Mouse (Mus musculus) large intestine, adult 2 months (tissue): ENCODE measurements around the gene Tmem11. TPM values are rescaled to one million over a fixed set of nuclear protein-coding genes. Genes with fewer than 3 reads are reported as not detected.

ENCODE experiments used
- DNase-seq: peaks from one replicate; pipeline ENCODE4 v3.0.0-alpha.2; 2012; ENCODE audit warnings: low read depth, low spot score
- WGBS: fragments of 180-500 bp; shearing (Covaris S2); methylation state at CpG from one replicate; pipeline ENCODE4 v1.1.7; 2018; 5-methylcytosine and 5-hydroxymethylcytosine counted together
- polyA plus RNA-seq: library from polyadenylated mRNA; depleted of rRNA; stranded (reverse); fragments of >200 nt; gene quantifications from 2 replicates; pipeline ENCODE4 v1.2.3, GENCODE M21; 2012; rRNA removed

Gene Tmem11
- polyA plus RNA-seq, 1 experiment = 74.0 TPM

GRCm38 (mm10) chr11:60837644-60838406 lies 41.2 kb downstream of the Tmem11 start:
- peak; percentile 54 for DNase-seq
- WGBS = 34% methylated on average over 10 of the region's 10 CpGs

- WGBS = 93% methylated on average over 6 of the region's 6 CpGs
Measured at GRCm38 (mm10) chr11:60836897-60837296, 42.2 kb downstream of the Tmem11 start.

GRCm38 (mm10) chr11:60830433-60831052 lies 48.5 kb downstream of the Tmem11 start, which contains the start of gene Dhrs7b:
Gene Dhrs7b (plus strand): TSS chr11:60830631.
- WGBS = under 1% methylated on average over 34 of the region's 34 CpGs
- peak; percentile 88 for DNase-seq

More at GRCm38 (mm10) chr11:60836897-60837296, 42.2 kb downstream of the Tmem11 start:
- DNase-seq = no peak

- DNase-seq = no peak
- 15% methylated on average over 2 of the region's 2 CpGs for WGBS
Measured at GRCm38 (mm10) chr11:60828903-60829302, 50.2 kb downstream of the Tmem11 start.

GRCm38 (mm10) chr11:60827241-60827945 lies 51.7 kb downstream of the Tmem11 start:
- WGBS = 71% methylated on average over 4 of the region's 4 CpGs
- DNase-seq = no peak

- no peak for DNase-seq
- 53% methylated on average over 1 of the region's 1 CpGs for WGBS
Measured at GRCm38 (mm10) chr11:60826700-60827099, 52.4 kb downstream of the Tmem11 start.

- 40% methylated on average over 3 of the region's 3 CpGs for WGBS
- DNase-seq = no peak
Measured at GRCm38 (mm10) chr11:60825191-60825590, 53.9 kb downstream of the Tmem11 start.

GRCm38 (mm10) chr11:60823771-60824170 lies 55.3 kb downstream of the Tmem11 start:
- no peak for DNase-seq
- 68% methylated on average over 2 of the region's 2 CpGs for WGBS

GRCm38 (mm10) chr11:60816398-60816797 lies 62.7 kb downstream of the Tmem11 start:
- 63% methylated on average over 5 of the region's 5 CpGs for WGBS
- no peak for DNase-seq

Other genes with a start within 250 kb of the Tmem11 start
- gene Llgl1, start 179.5 kb downstream of the Tmem11 start, polyA plus RNA-seq = 27.3 and 34.5 TPM in 2 replicates
- 230 and 253 TPM in 2 replicates for gene Flii, start 152.0 kb downstream of the Tmem11 start, polyA plus RNA-seq
- gene Mief2, start 150.9 kb downstream of the Tmem11 start, polyA plus RNA-seq = 9.7 and 9.8 TPM in 2 replicates
- gene Top3a, start 101.9 kb downstream of the Tmem11 start, polyA plus RNA-seq = 5.8 and 6.3 TPM in 2 replicates
- 5.8 and 9.8 TPM in 2 replicates for gene Smcr8, start 101.7 kb downstream of the Tmem11 start, polyA plus RNA-seq
- 33.6 and 35.2 TPM in 2 replicates for gene Shmt1, start 67.6 kb downstream of the Tmem11 start, polyA plus RNA-seq
- gene Dhrs7b, start 48.6 kb downstream of the Tmem11 start, polyA plus RNA-seq = 47.6 and 49.2 TPM in 2 replicates
- 9.7 and 10.7 TPM in 2 replicates for gene Natd1, start 35.5 kb upstream of the Tmem11 start, polyA plus RNA-seq
- gene Map2k3, start 52.8 kb upstream of the Tmem11 start, polyA plus RNA-seq = 85.1 and 90.0 TPM in 2 replicates
- gene Kcnj12, start 143.3 kb upstream of the Tmem11 start, polyA plus RNA-seq = 0.58 and 1.2 TPM in 2 replicates
- gene Tnfrsf13b, start 247.5 kb upstream of the Tmem11 start, polyA plus RNA-seq = 12.8 and 26.9 TPM in 2 replicates